Mouse (Mus musculus): ENCODE results near the gene Tbc1d10a.

- no peak for TF ChIP-seq CTCF (IDR thresholded peaks at IDR 0.05; ENCODE audit: borderline replicate concordance, insufficient read depth, low read depth, low read length)
- TF ChIP-seq POLR2A (IDR thresholded peaks at IDR 0.05; ENCODE audit: borderline replicate concordance, insufficient read depth, low read length): no peak
Observed at GRCm38 (mm10) chr11:4232644-4233043, 46.1 kb downstream of the Tbc1d10a start.
